Mouse (Mus musculus) hindbrain, embryonic 13.5 days (tissue): ENCODE results near the gene Erlin1. TPM values are rescaled to one million over a fixed set of nuclear protein-coding genes. Genes with fewer than 3 reads are reported as not detected.

Experiments
- ATAC-seq: fragments of 200-750 bp; cut with Nextera tagmentation; 2 replicates; pipeline ENCODE4 v1.8.0; 2017; ENCODE audit warnings: moderate TSS enrichment; ENCODE audit not compliant: low FRiP score
- H3K27ac ChIP-seq: fragments of 300-500 bp; sonication (generic); 2 replicates; pipeline ENCODE4 v1.5.1; 2015; ENCODE audit warnings: inconsistent platforms, mild to moderate bottlenecking, moderate library complexity
- H3K27me3 ChIP-seq: fragments of 300-500 bp; sonication (generic); 2 replicates; pipeline ENCODE4 v1.6.1; 2015; ENCODE audit warnings: mild to moderate bottlenecking, inconsistent platforms
- H3K36me3 ChIP-seq: fragments of 300-500 bp; sonication (generic); 2 replicates; pipeline ENCODE4 v1.6.1; 2015; ENCODE audit warnings: mild to moderate bottlenecking, inconsistent platforms
- H3K4me1 ChIP-seq: fragments of 300-500 bp; sonication (generic); replicated peaks from 2 replicates; pipeline ENCODE4 v1.6.1; 2015; ENCODE audit warnings: inconsistent platforms
- H3K4me2 ChIP-seq: fragments of 300-500 bp; sonication (generic); 2 replicates; pipeline ENCODE4 v1.6.1; 2015; ENCODE audit warnings: inconsistent platforms, mild to moderate bottlenecking, moderate library complexity
- H3K4me3 ChIP-seq: fragments of 300-500 bp; sonication (generic); 2 replicates; pipeline ENCODE4 v1.5.1; 2015; ENCODE audit warnings: mild to moderate bottlenecking, inconsistent platforms
- H3K9ac ChIP-seq: fragments of 300-500 bp; sonication (generic); 2 replicates; pipeline ENCODE4 v1.6.1; 2015; ENCODE audit warnings: mild to moderate bottlenecking, inconsistent platforms
- H3K9me3 ChIP-seq: fragments of 300-500 bp; sonication (generic); 2 replicates; pipeline ENCODE4 v1.6.1; 2016; ENCODE audit warnings: inconsistent platforms
- WGBS: fragments of 180-500 bp; shearing (Covaris S2); methylation state at CpG from one replicate; pipeline ENCODE4 v1.1.7; 2015; 5-methylcytosine and 5-hydroxymethylcytosine counted together
- polyA plus RNA-seq: library from polyadenylated mRNA; unstranded; fragments of >200 nt; fragmentation: Nextera tagmentation; extraction: Ambion mirVana; gene quantifications from 2 replicates; pipeline ENCODE4 v1.2.1, GENCODE M21; 2015

The Erlin1 gene
- polyA plus RNA-seq, 1 experiment from 2014 or later: 18.4 TPM

GRCm38 (mm10) chr19:44050388-44050787 is 19.2 kb downstream of the Erlin1 start:
- no peak overlapping the region for H3K9ac ChIP-seq
- no peak for ATAC-seq
- 85% methylated on average over 4 of the region's 4 CpGs for WGBS

GRCm38 (mm10) chr19:44049282-44049681 is 20.3 kb downstream of the Erlin1 start:
- H3K4me2 ChIP-seq: no peak overlapping the region

More at GRCm38 (mm10) chr19:44050388-44050787, 19.2 kb downstream of the Erlin1 start:
- Histone ChIP-seq H3K9me3 (no peaks in the 10 kb centered on the region), H3K4me3 (no peak overlapping the region), H3K4me1 (no peaks in the 10 kb centered on the region), H3K36me3 (peaks cover 34% of the 10 kb centered on the region), H3K27me3 (no peaks in the 10 kb centered on the region), H3K4me2 (no peak overlapping the region), H3K27ac (no peak overlapping the region)

GRCm38 (mm10) chr19:44045847-44046246 is 23.7 kb downstream of the Erlin1 start:
- peaks cover 18% of the 10 kb centered on the region for H3K36me3 ChIP-seq
- peaks cover 5% of the 10 kb centered on the region; the same call in 1 of the 2 replicates for H3K4me1 ChIP-seq
- WGBS: 84% methylated on average over 3 of the region's 3 CpGs
- no peak overlapping the region for H3K4me2 ChIP-seq
- H3K9me3 ChIP-seq: no peaks in the 10 kb centered on the region
- no peak overlapping the region for H3K27ac ChIP-seq
- H3K27me3 ChIP-seq: no peaks in the 10 kb centered on the region
- H3K9ac ChIP-seq: no peak overlapping the region
- H3K4me3 ChIP-seq: no peak overlapping the region
- ATAC-seq: no peak

More at GRCm38 (mm10) chr19:44049282-44049681, 20.3 kb downstream of the Erlin1 start:
- Histone ChIP-seq H3K27ac (no peak overlapping the region), H3K9ac (no peak overlapping the region), H3K4me3 (no peak overlapping the region), H3K9me3 (no peaks in the 10 kb centered on the region), H3K4me1 (no peaks in the 10 kb centered on the region), H3K36me3 (peaks cover 32% of the 10 kb centered on the region), H3K27me3 (no peaks in the 10 kb centered on the region)
- WGBS: 53% methylated on average over 3 of the region's 3 CpGs
- ATAC-seq: no peak

GRCm38 (mm10) chr19:44042121-44042520 is 27.5 kb downstream of the Erlin1 start:
- Histone ChIP-seq H3K4me3 (no peak overlapping the region), H3K27me3 (no peaks in the 10 kb centered on the region), H3K4me2 (no peak overlapping the region), H3K27ac (no peak overlapping the region), H3K4me1 (peaks cover 5% of the 10 kb centered on the region; the same call in 1 of the 2 replicates), H3K9ac (no peak overlapping the region), H3K9me3 (no peaks in the 10 kb centered on the region), H3K36me3 (peaks cover 40% of the 10 kb centered on the region)
- ATAC-seq: no peak
- 82% methylated on average over 5 of the region's 5 CpGs for WGBS

GRCm38 (mm10) chr19:44033396-44033795 is 36.2 kb downstream of the Erlin1 start:
- no peaks in the 10 kb centered on the region for H3K9me3 ChIP-seq
- 82% methylated on average over 5 of the region's 5 CpGs for WGBS
- ATAC-seq: no peak
- no peaks in the 10 kb centered on the region for H3K4me1 ChIP-seq
- no peak overlapping the region for H3K4me3 ChIP-seq
- H3K9ac ChIP-seq: no peak overlapping the region
- H3K4me2 ChIP-seq: no peak overlapping the region
- H3K36me3 ChIP-seq: peaks cover 44% of the 10 kb centered on the region
- H3K27ac ChIP-seq: no peak overlapping the region
- no peaks in the 10 kb centered on the region for H3K27me3 ChIP-seq

- ATAC-seq: no peak
- WGBS: 88% methylated on average over 11 of the region's 11 CpGs
- H3K4me3 ChIP-seq: no peak overlapping the region
- H3K27me3 ChIP-seq: no peaks in the 10 kb centered on the region
- peaks cover 35% of the 10 kb centered on the region for H3K36me3 ChIP-seq
- H3K9me3 ChIP-seq: no peaks in the 10 kb centered on the region
- no peak overlapping the region for H3K9ac ChIP-seq
- no peak overlapping the region for H3K4me2 ChIP-seq
- H3K4me1 ChIP-seq: no peaks in the 10 kb centered on the region
- H3K27ac ChIP-seq: no peak overlapping the region
Observed at GRCm38 (mm10) chr19:44032046-44032744, 37.4 kb downstream of the Erlin1 start.

GRCm38 (mm10) chr19:44030024-44030423 is 39.6 kb downstream of the Erlin1 start:
- Histone ChIP-seq H3K27ac (no peak overlapping the region), H3K4me2 (no peak overlapping the region), H3K27me3 (no peaks in the 10 kb centered on the region), H3K4me3 (no peak overlapping the region), H3K4me1 (no peaks in the 10 kb centered on the region), H3K36me3 (peaks cover 16% of the 10 kb centered on the region), H3K9me3 (no peaks in the 10 kb centered on the region), H3K9ac (no peak overlapping the region)
- 93% methylated on average over 5 of the region's 5 CpGs for WGBS
- ATAC-seq: no peak

- H3K9ac ChIP-seq: no peak within 1 kb of the TSS
- H3K9me3 ChIP-seq: no peaks in the 10 kb centered on the region
- 75% methylated on average over 6 of the region's 8 CpGs for WGBS
- H3K4me1 ChIP-seq: no peaks in the 10 kb centered on the region
- no peak within 1 kb of the TSS for H3K4me3 ChIP-seq
- H3K27me3 ChIP-seq: no peaks in the 10 kb centered on the region
- no peak within 1 kb of the TSS for H3K27ac ChIP-seq
- peaks cover 14% of the 10 kb centered on the region for H3K36me3 ChIP-seq
- H3K4me2 ChIP-seq: no peak within 1 kb of the TSS
- ATAC-seq: no peak
Observed at GRCm38 (mm10) chr19:44028972-44029371, 40.6 kb downstream of the Erlin1 start, which contains the start of gene Cyp2c23. Cyp2c23 (minus strand) TSS chr19:44029208.

GRCm38 (mm10) chr19:44026956-44027530 is 42.5 kb downstream of the Erlin1 start:
- Histone ChIP-seq H3K4me1 (no peaks in the 10 kb centered on the region), H3K27me3 (no peaks in the 10 kb centered on the region), H3K9ac (no peak overlapping the region), H3K4me3 (no peak overlapping the region), H3K4me2 (no peak overlapping the region), H3K36me3 (peaks cover 3% of the 10 kb centered on the region; the same call in 1 of the 2 replicates), H3K9me3 (no peaks in the 10 kb centered on the region), H3K27ac (no peak overlapping the region)
- no peak for ATAC-seq
- WGBS: 68% methylated on average over 8 of the region's 8 CpGs

- whole genome bisulfite sequencing: 92% methylated on average over 13 of the region's 13 CpGs
- H3K36me3 ChIP-seq: no peaks in the 10 kb centered on the region
Observed at GRCm38 (mm10) chr19:44024921-44025585, 44.5 kb downstream of the Erlin1 start.

GRCm38 (mm10) chr19:44023066-44023465 is 46.5 kb downstream of the Erlin1 start:
- ATAC-seq: no peak
- H3K9me3 ChIP-seq: no peaks in the 10 kb centered on the region
- no peaks in the 10 kb centered on the region for H3K36me3 ChIP-seq
- no peaks in the 10 kb centered on the region for H3K27me3 ChIP-seq
- 75% methylated on average over 5 of the region's 5 CpGs for WGBS
- H3K9ac ChIP-seq: no peak overlapping the region
- H3K4me3 ChIP-seq: no peak overlapping the region
- H3K4me1 ChIP-seq: no peaks in the 10 kb centered on the region
- no peak overlapping the region for H3K27ac ChIP-seq
- no peak overlapping the region for H3K4me2 ChIP-seq

More at GRCm38 (mm10) chr19:44024921-44025585, 44.5 kb downstream of the Erlin1 start:
- Histone ChIP-seq H3K27ac (no peak overlapping the region), H3K27me3 (no peaks in the 10 kb centered on the region), H3K9me3 (no peaks in the 10 kb centered on the region), H3K4me1 (no peaks in the 10 kb centered on the region), H3K4me2 (no peak overlapping the region), H3K9ac (no peak overlapping the region), H3K4me3 (no peak overlapping the region)
- no peak for ATAC-seq

GRCm38 (mm10) chr19:44021502-44021901 is 48.1 kb downstream of the Erlin1 start:
- 91% methylated on average over 4 of the region's 4 CpGs for WGBS
- Histone ChIP-seq H3K4me1 (no peaks in the 10 kb centered on the region), H3K27me3 (no peaks in the 10 kb centered on the region), H3K27ac (no peak overlapping the region), H3K36me3 (no peaks in the 10 kb centered on the region), H3K9ac (no peak overlapping the region), H3K9me3 (no peaks in the 10 kb centered on the region), H3K4me2 (no peak overlapping the region), H3K4me3 (no peak overlapping the region)
- ATAC-seq: no peak
